Mouse (Mus musculus): ENCODE measurements at regions not wholly inside any gene's neighbourhood (a gene's known extent, or its start where the extent isn't known, plus 50 kb on each side); places are given as distances from the start of the nearest gene placed in this dataset.

DNA sequence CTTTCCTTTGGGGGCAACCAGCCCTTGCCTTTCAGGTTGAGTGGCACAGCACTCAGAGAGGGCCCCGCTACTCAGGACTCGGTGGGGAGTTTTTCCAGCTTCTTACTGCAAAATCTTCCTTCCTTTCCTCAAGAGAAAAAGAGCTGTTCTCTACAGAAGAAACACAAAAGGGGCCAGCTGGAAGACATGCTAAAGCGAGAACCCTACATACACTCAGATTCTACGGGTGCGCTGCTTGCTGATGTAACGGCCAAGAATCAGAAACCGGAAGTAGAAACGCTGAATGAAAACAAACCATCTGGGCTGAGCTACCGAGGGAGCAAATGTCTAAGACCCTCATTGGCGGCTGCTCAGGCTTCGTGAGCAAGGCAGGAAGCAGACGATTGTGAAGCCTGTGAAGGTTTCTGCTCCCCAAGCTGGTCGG lies 203.3 kb upstream of the Klf3 start:
- Histone ChIP-seq H3K36me3 (ENCODE audit: control insufficient read depth, insufficient read depth, low read length) (no peaks in the 10 kb centered on the region), H3K4me3 (ENCODE audit: low read depth, low read length) (no peak overlapping the region), H3K27ac (ENCODE audit: low read length) (peak overlapping the region; percentile 85), H3K4me2 (replicated peaks; ENCODE audit: low read depth, low read length) (peak overlapping the region; percentile 40), H3K4me1 (ENCODE audit: control insufficient read depth, insufficient read depth, low read length) (peaks cover 15% of the 10 kb centered on the region; the same call in 1 of the 2 replicates), H3K27me3 (ENCODE audit: control insufficient read depth, insufficient read depth, low read length) (no peaks in the 10 kb centered on the region), H3K9me3 (ENCODE audit: control insufficient read depth, low read depth, low read length) (no peaks in the 10 kb centered on the region), H3K9ac (replicated peaks; ENCODE audit: low read depth, low read length) (no peak overlapping the region)
- WGBS, result 24% methylated on average over 13 of the region's 13 CpGs
- ATAC-seq (ENCODE audit: insufficient number of reproducible peaks, insufficient read depth, low FRiP score, low read depth), result peak; percentile 44; the same call in 1 of the 2 replicates

DNA sequence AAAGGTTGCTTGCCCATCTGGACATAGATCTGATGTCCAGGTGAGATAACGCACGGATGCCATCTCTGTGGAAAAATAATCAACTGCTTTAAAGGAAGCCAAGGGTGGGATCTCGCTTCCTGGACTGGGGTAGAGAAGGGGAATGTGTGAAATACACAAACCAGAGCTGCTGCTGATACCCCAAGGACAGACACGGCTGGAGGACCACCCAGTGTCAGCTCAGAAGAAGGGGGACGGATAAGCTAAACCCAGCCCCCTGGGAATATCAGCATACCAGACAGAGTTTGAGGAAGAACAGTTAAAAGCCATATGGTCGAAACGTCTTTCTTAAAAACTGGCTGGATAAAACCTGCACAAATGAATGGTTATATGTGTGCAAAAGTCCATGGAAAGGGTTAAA lies 202.8 kb upstream of the Klf3 start:
- H3K36me3 ChIP-seq (ENCODE audit: control insufficient read depth, insufficient read depth, low read length), result no peaks in the 10 kb centered on the region
- peak; percentile 31; the same call in 1 of the 2 replicates for ATAC-seq (ENCODE audit: insufficient number of reproducible peaks, insufficient read depth, low FRiP score, low read depth)
- H3K27ac ChIP-seq (ENCODE audit: low read length), result peak overlapping the region; percentile 85
- H3K4me1 ChIP-seq (ENCODE audit: control insufficient read depth, insufficient read depth, low read length), result peaks cover 15% of the 10 kb centered on the region; the same call in 1 of the 2 replicates
- peak overlapping the region; percentile 40 for H3K4me2 ChIP-seq (replicated peaks; ENCODE audit: low read depth, low read length)
- H3K27me3 ChIP-seq (ENCODE audit: control insufficient read depth, insufficient read depth, low read length), result no peaks in the 10 kb centered on the region
- H3K9me3 ChIP-seq (ENCODE audit: control insufficient read depth, low read depth, low read length), result no peaks in the 10 kb centered on the region
- 32% methylated on average over 7 of the region's 7 CpGs for WGBS
- no peak overlapping the region for H3K9ac ChIP-seq (replicated peaks; ENCODE audit: low read depth, low read length)
- no peak overlapping the region for H3K4me3 ChIP-seq (ENCODE audit: low read depth, low read length)

DNA sequence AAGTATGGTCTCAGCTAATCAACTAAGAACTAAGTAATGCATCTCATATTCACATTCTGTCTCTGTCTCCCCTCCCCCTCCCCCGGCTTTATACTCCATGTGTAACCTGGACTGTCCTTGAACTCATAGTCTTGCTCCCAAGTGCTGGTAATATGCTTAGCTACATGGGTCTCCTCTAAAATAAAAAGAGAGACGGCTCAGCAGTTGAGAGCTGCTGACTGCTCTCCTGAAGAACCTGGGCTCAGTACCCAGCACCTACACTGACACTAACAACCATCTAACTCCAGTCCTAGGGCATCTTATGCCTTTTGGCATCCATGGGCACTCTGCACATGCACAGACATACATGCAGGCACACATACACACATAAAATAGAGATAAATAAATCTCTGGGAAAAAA lies 202.4 kb upstream of the Klf3 start:
- ATAC-seq (ENCODE audit: insufficient number of reproducible peaks, insufficient read depth, low FRiP score, low read depth), result no peak
- Histone ChIP-seq H3K4me3 (ENCODE audit: low read depth, low read length) (no peak overlapping the region), H3K27ac (ENCODE audit: low read length) (no peak overlapping the region), H3K9me3 (ENCODE audit: control insufficient read depth, low read depth, low read length) (no peaks in the 10 kb centered on the region), H3K27me3 (ENCODE audit: control insufficient read depth, insufficient read depth, low read length) (no peaks in the 10 kb centered on the region), H3K4me2 (replicated peaks; ENCODE audit: low read depth, low read length) (no peak overlapping the region), H3K36me3 (ENCODE audit: control insufficient read depth, insufficient read depth, low read length) (no peaks in the 10 kb centered on the region), H3K4me1 (ENCODE audit: control insufficient read depth, insufficient read depth, low read length) (peaks cover 15% of the 10 kb centered on the region; the same call in 1 of the 2 replicates), H3K9ac (replicated peaks; ENCODE audit: low read depth, low read length) (no peak overlapping the region)
- 54% methylated on average over 2 of the region's 2 CpGs for WGBS

DNA sequence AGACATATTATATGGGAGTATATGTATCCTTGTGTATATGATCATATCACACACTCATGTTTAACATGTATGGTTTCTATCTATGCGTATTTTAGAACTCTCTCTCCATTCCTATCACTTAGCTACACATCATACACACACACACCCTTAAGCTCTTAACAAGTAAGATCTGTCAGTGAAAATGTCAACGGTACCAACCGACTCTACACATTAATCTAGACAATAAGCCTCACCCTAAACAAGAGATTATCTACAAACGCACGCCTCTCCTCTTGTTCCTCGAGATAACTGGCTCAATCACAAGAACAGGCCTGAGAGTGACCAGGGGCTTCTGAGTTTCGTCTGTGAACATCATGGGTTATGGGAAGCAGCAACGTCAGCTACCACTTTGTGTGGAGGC lies 201.9 kb upstream of the Klf3 start:
- no peak overlapping the region for H3K9ac ChIP-seq (replicated peaks; ENCODE audit: low read depth, low read length)
- no peaks in the 10 kb centered on the region for H3K36me3 ChIP-seq (ENCODE audit: control insufficient read depth, insufficient read depth, low read length)
- H3K4me1 ChIP-seq (ENCODE audit: control insufficient read depth, insufficient read depth, low read length), result peaks cover 15% of the 10 kb centered on the region; the same call in 1 of the 2 replicates
- H3K4me2 ChIP-seq (replicated peaks; ENCODE audit: low read depth, low read length), result no peak overlapping the region
- no peaks in the 10 kb centered on the region for H3K27me3 ChIP-seq (ENCODE audit: control insufficient read depth, insufficient read depth, low read length)
- WGBS, result 54% methylated on average over 8 of the region's 8 CpGs
- no peak for ATAC-seq (ENCODE audit: insufficient number of reproducible peaks, insufficient read depth, low FRiP score, low read depth)
- no peak overlapping the region for H3K27ac ChIP-seq (ENCODE audit: low read length)
- H3K4me3 ChIP-seq (ENCODE audit: low read depth, low read length), result no peak overlapping the region
- H3K9me3 ChIP-seq (ENCODE audit: control insufficient read depth, low read depth, low read length), result no peaks in the 10 kb centered on the region

DNA sequence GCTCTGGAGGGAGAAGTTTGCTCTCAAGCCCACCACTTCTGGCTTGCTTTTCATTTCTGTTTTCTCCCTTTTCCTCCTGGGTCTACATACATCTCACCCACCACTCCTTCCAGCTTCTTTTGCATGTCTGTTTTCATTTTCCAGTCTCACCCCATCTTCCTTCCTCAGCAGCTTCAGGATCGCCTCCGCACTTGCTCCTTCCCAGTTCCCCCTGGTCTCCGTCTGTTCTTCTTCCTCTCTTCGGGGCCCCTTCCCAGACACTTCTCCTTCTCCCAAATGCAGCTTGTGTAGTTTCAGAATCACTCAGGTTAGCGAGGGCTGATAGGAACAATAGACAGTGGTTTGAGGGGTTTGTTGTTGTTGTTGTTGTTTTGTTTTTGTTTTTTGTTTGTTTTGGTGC lies 201.4 kb upstream of the Klf3 start:
- Histone ChIP-seq H3K4me2 (replicated peaks; ENCODE audit: low read depth, low read length) (no peak overlapping the region), H3K27ac (ENCODE audit: low read length) (no peak overlapping the region), H3K4me1 (ENCODE audit: control insufficient read depth, insufficient read depth, low read length) (peaks cover 15% of the 10 kb centered on the region; the same call in 1 of the 2 replicates), H3K36me3 (ENCODE audit: control insufficient read depth, insufficient read depth, low read length) (no peaks in the 10 kb centered on the region), H3K9me3 (ENCODE audit: control insufficient read depth, low read depth, low read length) (no peaks in the 10 kb centered on the region), H3K4me3 (ENCODE audit: low read depth, low read length) (no peak overlapping the region), H3K27me3 (ENCODE audit: control insufficient read depth, insufficient read depth, low read length) (no peaks in the 10 kb centered on the region), H3K9ac (replicated peaks; ENCODE audit: low read depth, low read length) (no peak overlapping the region)
- ATAC-seq (ENCODE audit: insufficient number of reproducible peaks, insufficient read depth, low FRiP score, low read depth), result no peak
- 80% methylated on average over 5 of the region's 5 CpGs for WGBS

DNA sequence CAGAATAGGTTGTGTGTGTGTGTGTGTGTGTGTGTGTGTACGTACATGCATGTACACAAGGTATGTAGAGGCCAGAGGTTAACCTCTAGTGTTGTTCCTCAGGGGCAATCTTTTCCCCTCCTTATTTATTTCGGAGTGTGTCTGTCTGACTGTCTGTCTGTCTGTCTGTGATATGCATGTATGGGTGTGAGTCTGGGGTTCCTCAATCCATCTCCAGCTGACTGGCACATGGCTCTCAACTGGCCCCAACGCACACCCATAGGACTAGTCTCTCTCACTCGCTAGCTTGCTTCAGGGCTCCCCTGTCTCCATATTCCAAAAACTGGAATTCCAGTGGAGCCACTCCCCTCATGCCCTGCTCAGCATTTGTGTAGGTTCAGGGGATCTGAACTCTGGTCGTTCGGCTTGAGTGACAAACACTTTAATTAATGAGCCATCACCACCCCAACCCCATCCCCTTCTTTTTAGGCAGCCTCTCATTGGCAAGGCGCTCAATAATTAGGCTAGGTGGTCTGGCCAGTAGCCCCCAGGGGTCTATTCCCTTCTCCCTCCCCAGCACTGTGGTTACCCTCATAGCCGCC lies 200.7 kb upstream of the Klf3 start:
- 81% methylated on average over 8 of the region's 8 CpGs for WGBS
- no peak overlapping the region for H3K27ac ChIP-seq (ENCODE audit: low read length)

DNA sequence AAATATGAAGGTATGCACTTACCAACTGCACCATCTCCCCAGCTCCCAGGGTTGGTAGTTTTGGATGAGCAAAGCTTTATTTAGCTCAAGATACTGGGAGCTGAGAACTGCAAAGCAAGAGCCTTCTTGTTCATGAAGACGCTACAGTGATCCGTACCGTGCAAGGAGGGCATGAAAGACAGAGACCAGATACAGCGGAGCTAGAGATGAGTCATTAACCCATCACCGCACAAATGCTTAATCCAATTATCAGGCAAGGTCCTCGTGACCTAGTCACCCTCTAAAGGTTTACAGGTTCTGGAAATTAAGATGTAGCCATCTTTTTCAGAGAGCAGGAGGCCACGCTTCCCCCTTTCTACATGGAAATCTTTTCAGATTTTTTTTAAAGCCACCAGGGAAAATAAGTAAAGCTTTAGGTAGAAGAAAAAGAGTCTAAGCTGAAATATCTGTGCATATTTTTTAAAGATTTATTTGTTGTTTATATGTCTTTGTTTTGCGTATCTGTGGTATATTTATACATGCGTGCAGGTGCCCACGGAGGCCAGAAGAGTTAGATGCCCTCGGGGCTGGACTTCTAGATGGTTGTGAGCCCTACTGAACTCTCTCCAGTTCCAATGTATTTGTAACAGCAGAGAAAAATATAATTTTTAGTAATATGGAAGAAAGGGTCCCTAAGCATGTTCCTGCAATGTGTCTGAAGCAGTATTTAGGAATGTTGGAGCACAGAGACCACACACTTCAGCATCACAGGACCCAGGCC lies 200.0 kb upstream of the Klf3 start:
- Histone ChIP-seq H3K27me3 (ENCODE audit: control insufficient read depth, insufficient read depth, low read length) (no peaks in the 10 kb centered on the region), H3K4me2 (replicated peaks; ENCODE audit: low read depth, low read length) (no peak overlapping the region), H3K27ac (ENCODE audit: low read length) (no peak overlapping the region), H3K36me3 (ENCODE audit: control insufficient read depth, insufficient read depth, low read length) (no peaks in the 10 kb centered on the region), H3K4me3 (ENCODE audit: low read depth, low read length) (no peak overlapping the region), H3K9ac (replicated peaks; ENCODE audit: low read depth, low read length) (no peak overlapping the region), H3K9me3 (ENCODE audit: control insufficient read depth, low read depth, low read length) (no peaks in the 10 kb centered on the region), H3K4me1 (ENCODE audit: control insufficient read depth, insufficient read depth, low read length) (peaks cover 15% of the 10 kb centered on the region; the same call in 1 of the 2 replicates)
- 87% methylated on average over 11 of the region's 11 CpGs for WGBS
- no peak for ATAC-seq (ENCODE audit: insufficient number of reproducible peaks, insufficient read depth, low FRiP score, low read depth)

More for the DNA sequence above, 200.7 kb upstream of the Klf3 start:
- no peaks in the 10 kb centered on the region for H3K27me3 ChIP-seq (ENCODE audit: control insufficient read depth, insufficient read depth, low read length)
- no peaks in the 10 kb centered on the region for H3K36me3 ChIP-seq (ENCODE audit: control insufficient read depth, insufficient read depth, low read length)
- H3K4me2 ChIP-seq (replicated peaks; ENCODE audit: low read depth, low read length), result no peak overlapping the region
- no peak overlapping the region for H3K4me3 ChIP-seq (ENCODE audit: low read depth, low read length)
- H3K9ac ChIP-seq (replicated peaks; ENCODE audit: low read depth, low read length), result no peak overlapping the region
- peaks cover 15% of the 10 kb centered on the region; the same call in 1 of the 2 replicates for H3K4me1 ChIP-seq (ENCODE audit: control insufficient read depth, insufficient read depth, low read length)
- H3K9me3 ChIP-seq (ENCODE audit: control insufficient read depth, low read depth, low read length), result no peaks in the 10 kb centered on the region
- ATAC-seq (ENCODE audit: insufficient number of reproducible peaks, insufficient read depth, low FRiP score, low read depth), result no peak

DNA sequence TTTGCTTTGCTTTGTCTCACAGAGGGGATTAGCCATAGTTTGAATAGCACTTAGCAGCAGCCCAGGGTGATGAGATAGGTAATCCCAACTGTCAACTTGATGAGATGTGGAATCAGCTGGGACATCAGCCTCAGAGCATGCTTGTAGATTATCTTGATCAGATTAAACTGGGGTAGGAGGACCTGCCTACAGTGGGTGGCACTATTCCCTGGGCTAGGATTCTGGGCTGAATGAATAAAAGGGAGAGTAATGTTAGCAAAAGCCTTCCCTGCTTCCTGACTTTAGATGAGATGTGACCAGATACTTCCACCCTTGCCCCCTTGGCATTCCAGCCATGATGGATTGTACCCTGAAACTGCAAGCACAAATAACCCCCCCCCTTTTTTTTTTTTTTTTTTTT lies 198.0 kb upstream of the Klf3 start:
- Histone ChIP-seq H3K27me3 (ENCODE audit: control insufficient read depth, insufficient read depth, low read length) (no peaks in the 10 kb centered on the region), H3K36me3 (ENCODE audit: control insufficient read depth, insufficient read depth, low read length) (no peaks in the 10 kb centered on the region), H3K4me3 (ENCODE audit: low read depth, low read length) (no peak overlapping the region), H3K4me1 (ENCODE audit: control insufficient read depth, insufficient read depth, low read length) (peaks cover 18% of the 10 kb centered on the region), H3K9ac (replicated peaks; ENCODE audit: low read depth, low read length) (no peak overlapping the region), H3K27ac (ENCODE audit: low read length) (no peak overlapping the region), H3K9me3 (ENCODE audit: control insufficient read depth, low read depth, low read length) (no peaks in the 10 kb centered on the region), H3K4me2 (replicated peaks; ENCODE audit: low read depth, low read length) (no peak overlapping the region)
- no peak for ATAC-seq (ENCODE audit: insufficient number of reproducible peaks, insufficient read depth, low FRiP score, low read depth)
